In genomic region chr4:58934746-58935476, GRCm38 (mm10) we compare ENCODE assay signal across 9 mouse cellular contexts. TPM values are rescaled to one million over a fixed set of nuclear protein-coding genes. Genes with fewer than 3 reads are reported as not detected.
DNase-seq lines count a peak whose midpoint lies in the region; ATAC-seq and TF ChIP-seq lines count a peak whose summit lies in the region.
"Had no signal": no experiment of that assay in that cellular context is flagged by ENCODE, and none has a peak within 500 bp of the region (broad histone marks: within the 10 kb centered on the region; RNA-seq: fewer than 3 reads in every experiment).

No protein-coding gene starts in this region.

- 39% methylated on average over 15 of the region's 15 CpGs for WGBS in hindbrain, postnatal 0 days
- WGBS in liver, embryonic 14.5 days (ENCODE audit: insufficient replicate concordance), result 34% methylated on average over 15 of the region's 15 CpGs

- no peak overlapping the region for H3K27ac ChIP-seq in hindbrain, postnatal 0 days
- no peak overlapping the region for H3K27ac ChIP-seq in liver, embryonic 14.5 days

- no peaks in the 10 kb centered on the region for H3K36me3 ChIP-seq in hindbrain, postnatal 0 days (ENCODE audit: insufficient read depth, low read length)
- no peaks in the 10 kb centered on the region for H3K36me3 ChIP-seq in liver, embryonic 14.5 days (replicated peaks; ENCODE audit: control insufficient read depth, insufficient read depth, low read depth)

- no peak overlapping the region for H3K4me2 ChIP-seq in hindbrain, postnatal 0 days (ENCODE audit: low read depth, low read length)
- H3K4me2 ChIP-seq in liver, embryonic 14.5 days (ENCODE audit: low read depth), result no peak overlapping the region

- intact Hi-C loops in gastrocnemius, postnatal 14 days (cut with DNase I; ENCODE audit: low total_unique reads), result no loop called here

- peak; percentile 97 for ATAC-seq in cerebellum, adult (ENCODE audit: insufficient number of reproducible peaks, low FRiP score, low TSS enrichment)
- ATAC-seq in hindbrain, postnatal 0 days, result peak; percentile 96
- ATAC-seq in liver, embryonic 14.5 days (ENCODE audit: insufficient read depth), result peak; percentile 68
- peak; percentile 86 for ATAC-seq in neutrophil, adult 5-6 weeks (ENCODE audit: extremely low read depth, insufficient number of reproducible peaks, low FRiP score, poor library complexity, severe bottlenecking)

- H3K4me3 ChIP-seq in hindbrain, postnatal 0 days (ENCODE audit: low read length), result no peak overlapping the region
- H3K4me3 ChIP-seq in liver, embryonic 14.5 days (ENCODE audit: insufficient read depth in 1 of 2, low read depth in 2 of 2, low read length in 2 of 2), result no peak overlapping the region
- H3K4me3 ChIP-seq: erythroblast, embryonic 14.5 days had no signal

- H3K9ac ChIP-seq in hindbrain, postnatal 0 days (replicated peaks; ENCODE audit: low read length), result no peak overlapping the region
- no peak overlapping the region for H3K9ac ChIP-seq in liver, embryonic 14.5 days (replicated peaks)

- H3K9me3 ChIP-seq in hindbrain, postnatal 0 days (ENCODE audit: low read length), result no peaks in the 10 kb centered on the region
- H3K9me3 ChIP-seq in liver, embryonic 14.5 days (ENCODE audit: control insufficient read depth, low read length), result no peaks in the 10 kb centered on the region

- no peaks in the 10 kb centered on the region for H3K27me3 ChIP-seq in hindbrain, postnatal 0 days (ENCODE audit: insufficient read depth, low read length)
- H3K27me3 ChIP-seq in liver, embryonic 14.5 days (ENCODE audit: control insufficient read depth, insufficient read depth, low read length), result no peaks in the 10 kb centered on the region

- TF ChIP-seq CTCF in hindbrain, postnatal 0 days (IDR thresholded peaks at IDR 0.05; ENCODE audit: low read depth), result peak; percentile 70
- peak; percentile 60 for TF ChIP-seq CTCF in liver, embryonic 14.5 days (IDR thresholded peaks at IDR 0.05; ENCODE audit: low read depth)

- no peaks in the 10 kb centered on the region; the same call in 1 of the 2 replicates for H3K4me1 ChIP-seq in hindbrain, postnatal 0 days (ENCODE audit: insufficient read depth, low read length)
- H3K4me1 ChIP-seq in liver, embryonic 14.5 days (replicated peaks; ENCODE audit: control insufficient read depth in 2 of 2, insufficient read depth in 2 of 2, low read length in 1 of 2), result no peaks in the 10 kb centered on the region; a peak in 1 of 4 replicates

- TF ChIP-seq EP300 in liver, embryonic 14.5 days (IDR thresholded peaks at IDR 0.05; ENCODE audit: low read depth), result no peak

- peak; percentile 74 for DNase-seq in urinary bladder, postnatal 14 days (ENCODE audit: low spot score)
- no peak for DNase-seq in urinary bladder, postnatal 10 days (ENCODE audit: low spot score)
- DNase-seq in gastrocnemius, postnatal 14 days, result peak; percentile 64
- DNase-seq in hindbrain, postnatal 0 days (ENCODE audit: low spot score), result peak; percentile 82
- DNase-seq in liver, embryonic 14.5 days (ENCODE audit: low read depth in 3 of 3, low spot score in 3 of 3), result peak in 1 of 3 experiments; percentile 24
- no peak for DNase-seq in c-Kit-positive CD71-positive TER-119-positive erythroid progenitor cells, embryonic 14.5 days (ENCODE audit: low spot score)

RNA-seq across cellular contexts. Expression of gene Zkscan16, which starts 8.5 kb away (rescaled TPM):
- under 1 TPM; 0.16 to 0.18 TPM for total RNA-seq in gastrocnemius, postnatal 14 days (2021)
- 4.1 and 4.2 TPM in 2 replicates for total RNA-seq in hindbrain, postnatal 0 days (2014; rRNA removed)
- polyA plus RNA-seq in hindbrain, postnatal 0 days (2015; fragmentation: Nextera tagmentation; extraction: Ambion mirVana), result 1.8 and 2.3 TPM in 2 replicates
- polyA plus RNA-seq in liver, embryonic 14.5 days (2012; rRNA removed), result 0.03 and 0.08 TPM in 2 replicates
- polyA plus RNA-seq in liver, embryonic 14.5 days (2014; fragmentation: Nextera tagmentation; extraction: Ambion mirVana), result 0.06 and 0.11 TPM in 2 replicates
- 0.74 and 0.81 TPM in 2 replicates for total RNA-seq in neutrophil, adult 5-6 weeks (2017)
- polyA plus RNA-seq: erythroblast, embryonic 14.5 days had no signal

RNA-seq across cellular contexts. Expression of gene Ecpas, which starts 22.4 kb away (rescaled TPM):
- total RNA-seq in gastrocnemius, postnatal 14 days (2021), result 100 to 1,000 TPM; 206 to 221 TPM
- total RNA-seq in hindbrain, postnatal 0 days (2014; rRNA removed), result 53.0 and 55.8 TPM in 2 replicates
- polyA plus RNA-seq in hindbrain, postnatal 0 days (2015; fragmentation: Nextera tagmentation; extraction: Ambion mirVana), result 33.5 and 36.6 TPM in 2 replicates
- polyA plus RNA-seq in liver, embryonic 14.5 days (2012; rRNA removed), result 5.5 and 9.7 TPM in 2 replicates
- polyA plus RNA-seq in liver, embryonic 14.5 days (2014; fragmentation: Nextera tagmentation; extraction: Ambion mirVana), result 16.8 and 20.8 TPM in 2 replicates
- 62.5 and 75.9 TPM in 2 replicates for total RNA-seq in neutrophil, adult 5-6 weeks (2017)

RNA-seq across cellular contexts. Expression of gene Ptgr1, which starts 52.0 kb away (rescaled TPM):
- 1 to 10 TPM; 3.4 to 3.7 TPM for total RNA-seq in gastrocnemius, postnatal 14 days (2021)
- 1.3 and 3.1 TPM in 2 replicates for total RNA-seq in hindbrain, postnatal 0 days (2014; rRNA removed)
- polyA plus RNA-seq in hindbrain, postnatal 0 days (2015; fragmentation: Nextera tagmentation; extraction: Ambion mirVana), result 5.6 and 6.0 TPM in 2 replicates
- 6.2 and 11.1 TPM in 2 replicates for polyA plus RNA-seq in liver, embryonic 14.5 days (2012; rRNA removed)
- 14.8 and 16.0 TPM in 2 replicates for polyA plus RNA-seq in liver, embryonic 14.5 days (2014; fragmentation: Nextera tagmentation; extraction: Ambion mirVana)
- total RNA-seq in neutrophil, adult 5-6 weeks (2017), result 0.47 and 0.61 TPM in 2 replicates

RNA-seq across cellular contexts. Expression of gene Dnajc25, which starts 60.0 kb away (rescaled TPM):
- 10 to 100 TPM; 10.5 to 12.1 TPM for total RNA-seq in gastrocnemius, postnatal 14 days (2021)
- total RNA-seq in hindbrain, postnatal 0 days (2014; rRNA removed), result 2.7 and 5.2 TPM in 2 replicates
- polyA plus RNA-seq in hindbrain, postnatal 0 days (2015; fragmentation: Nextera tagmentation; extraction: Ambion mirVana), result 9.2 and 9.4 TPM in 2 replicates
- polyA plus RNA-seq in liver, embryonic 14.5 days (2012; rRNA removed), result 1.4 and 2.4 TPM in 2 replicates
- polyA plus RNA-seq in liver, embryonic 14.5 days (2014; fragmentation: Nextera tagmentation; extraction: Ambion mirVana), result 5.4 and 7.1 TPM in 2 replicates
- 6.6 and 8.6 TPM in 2 replicates for total RNA-seq in neutrophil, adult 5-6 weeks (2017)

Comparison
In these comparisons a context has a peak if more than half of its experiments do, and no peak if none do; other contexts are left out.
1. DNase-seq: peak in urinary bladder, postnatal 14 days (single experiment), gastrocnemius, postnatal 14 days (single experiment) and hindbrain, postnatal 0 days (single experiment); none in urinary bladder, postnatal 10 days (single experiment) and c-Kit-positive CD71-positive TER-119-positive erythroid progenitor cells, embryonic 14.5 days (single experiment).
2. Peak in every context shown above with its lines, with median percentiles within 50 percentile points of each other: ATAC-seq.